Mouse (Mus musculus) embryonic facial prominence, embryonic 13.5 days (tissue): ENCODE data around the gene Ssh2. TPM values are rescaled to one million over a fixed set of nuclear protein-coding genes. Genes with fewer than 3 reads are reported as not detected.

Experiments
- ATAC-seq: fragments of 200-750 bp; cut with Nextera tagmentation; 2 replicates; pipeline ENCODE4 v1.8.0; 2017; ENCODE audit warnings: low read depth; ENCODE audit not compliant: insufficient number of reproducible peaks, insufficient read depth, low FRiP score, low TSS enrichment
- H3K27ac ChIP-seq: fragments of 300-500 bp; sonication (generic); 2 replicates; pipeline ENCODE4 v1.5.1; 2015; ENCODE audit warnings: moderate library complexity, mild to moderate bottlenecking, inconsistent platforms
- H3K27me3 ChIP-seq: fragments of 300-500 bp; sonication (generic); 2 replicates; pipeline ENCODE4 v1.6.1; 2015; ENCODE audit warnings: mild to moderate bottlenecking, inconsistent platforms
- H3K36me3 ChIP-seq: fragments of 300-500 bp; sonication (generic); 2 replicates; pipeline ENCODE4 v1.6.1; 2015; ENCODE audit warnings: mild to moderate bottlenecking, inconsistent platforms
- H3K4me1 ChIP-seq: fragments of 300-500 bp; sonication (generic); 2 replicates; pipeline ENCODE4 v1.6.1; 2015; ENCODE audit warnings: inconsistent platforms
- H3K4me2 ChIP-seq: fragments of 300-500 bp; sonication (generic); 2 replicates; pipeline ENCODE4 v1.6.1; 2015; ENCODE audit warnings: moderate library complexity, mild to moderate bottlenecking, inconsistent platforms
- H3K4me3 ChIP-seq: fragments of 300-500 bp; sonication (generic); 2 replicates; pipeline ENCODE4 v1.5.1; 2015; ENCODE audit warnings: mild to moderate bottlenecking, inconsistent platforms
- H3K9ac ChIP-seq: fragments of 300-500 bp; sonication (generic); 2 replicates; pipeline ENCODE4 v1.6.1; 2015; ENCODE audit warnings: mild to moderate bottlenecking, inconsistent platforms
- H3K9me3 ChIP-seq: fragments of 300-500 bp; sonication (generic); 2 replicates; pipeline ENCODE4 v1.6.1; 2016; ENCODE audit warnings: inconsistent platforms
- WGBS: fragments of 180-500 bp; shearing (Covaris S2); methylation state at CpG from one replicate; pipeline ENCODE4 v1.1.7; 2015; ENCODE audit warnings: mixed read lengths; 5-methylcytosine and 5-hydroxymethylcytosine counted together
- polyA plus RNA-seq: library from polyadenylated mRNA; unstranded; fragments of >200 nt; fragmentation: Nextera tagmentation; extraction: Ambion mirVana; gene quantifications from 2 replicates; pipeline ENCODE4 v1.2.1, GENCODE M21; 2015

Gene Ssh2
- polyA plus RNA-seq, 1 experiment from 2014 or later: 8.5 TPM

DNA sequence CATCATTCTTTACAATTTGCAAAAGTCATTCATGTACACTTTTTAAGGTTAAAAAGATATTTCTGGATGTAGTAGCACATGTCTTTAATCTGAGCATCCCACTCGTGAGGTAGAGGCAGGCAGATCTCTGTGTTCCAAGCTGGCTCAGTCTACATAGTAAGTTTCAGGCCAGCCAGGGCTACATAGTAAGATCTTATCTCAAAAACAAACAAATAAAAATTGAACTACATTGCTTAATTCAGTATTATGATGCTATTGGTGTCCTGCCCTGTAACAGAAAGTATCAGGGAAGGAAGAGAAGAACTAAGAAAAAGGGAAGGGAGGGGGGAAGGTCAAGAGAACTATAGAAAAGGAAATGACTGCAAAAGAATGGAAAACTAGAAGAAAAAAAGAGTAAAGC, 21.3 kb upstream of the Ssh2 start:
- WGBS: 58% methylated on average over 1 of the region's 1 CpGs

DNA sequence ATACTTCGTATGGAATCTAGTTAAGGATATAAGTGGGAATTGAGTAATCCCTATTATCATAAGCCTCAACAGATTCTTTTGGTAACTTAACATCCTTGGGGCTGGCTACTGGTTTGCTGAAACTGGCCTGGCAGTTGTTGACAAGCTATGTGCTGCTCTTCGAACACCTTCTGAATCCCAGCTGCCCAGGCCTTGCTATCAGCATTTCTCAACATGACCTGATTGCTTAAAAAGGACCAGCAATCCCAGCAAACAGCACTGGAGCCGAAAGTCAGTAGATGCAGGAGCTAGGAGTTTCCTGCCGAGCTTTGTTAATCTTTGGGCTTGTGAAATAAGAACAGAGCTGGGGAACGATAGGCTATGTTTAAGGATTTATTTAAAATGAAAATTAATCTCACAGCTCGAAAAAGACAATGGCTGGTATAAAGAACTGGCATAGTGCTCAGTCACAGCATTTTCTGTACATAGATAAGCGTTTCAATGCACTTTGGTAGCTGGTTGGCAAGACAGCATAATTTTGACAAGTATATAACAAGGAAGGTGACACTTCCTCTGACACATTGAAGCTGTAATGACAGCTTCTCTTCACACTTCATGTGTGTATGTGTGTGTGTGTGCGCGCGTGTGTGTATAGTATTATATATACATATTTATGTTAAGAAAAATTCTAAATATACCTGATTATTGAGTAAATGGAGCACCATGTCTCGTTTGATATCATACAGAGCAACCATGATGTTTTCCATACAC, 20.6 kb upstream of the Ssh2 start:
- no peak overlapping the region for H3K4me2 ChIP-seq
- H3K9ac ChIP-seq: no peak overlapping the region
- WGBS: 72% methylated on average over 11 of the region's 11 CpGs
- H3K4me3 ChIP-seq: no peak overlapping the region
- H3K27ac ChIP-seq: no peak overlapping the region
- no peaks in the 10 kb centered on the region for H3K27me3 ChIP-seq
- no peak for ATAC-seq
- H3K4me1 ChIP-seq: peaks cover 5% of the 10 kb centered on the region; the same call in 1 of the 2 replicates
- H3K9me3 ChIP-seq: no peaks in the 10 kb centered on the region
- no peaks in the 10 kb centered on the region for H3K36me3 ChIP-seq

More for the DNA sequence above, 21.3 kb upstream of the Ssh2 start:
- Histone ChIP-seq H3K36me3 (no peaks in the 10 kb centered on the region), H3K4me1 (peaks cover 5% of the 10 kb centered on the region; the same call in 1 of the 2 replicates), H3K27me3 (no peaks in the 10 kb centered on the region), H3K9me3 (no peaks in the 10 kb centered on the region), H3K9ac (no peak overlapping the region), H3K27ac (no peak overlapping the region), H3K4me3 (no peak overlapping the region), H3K4me2 (no peak overlapping the region)
- ATAC-seq: no peak

DNA sequence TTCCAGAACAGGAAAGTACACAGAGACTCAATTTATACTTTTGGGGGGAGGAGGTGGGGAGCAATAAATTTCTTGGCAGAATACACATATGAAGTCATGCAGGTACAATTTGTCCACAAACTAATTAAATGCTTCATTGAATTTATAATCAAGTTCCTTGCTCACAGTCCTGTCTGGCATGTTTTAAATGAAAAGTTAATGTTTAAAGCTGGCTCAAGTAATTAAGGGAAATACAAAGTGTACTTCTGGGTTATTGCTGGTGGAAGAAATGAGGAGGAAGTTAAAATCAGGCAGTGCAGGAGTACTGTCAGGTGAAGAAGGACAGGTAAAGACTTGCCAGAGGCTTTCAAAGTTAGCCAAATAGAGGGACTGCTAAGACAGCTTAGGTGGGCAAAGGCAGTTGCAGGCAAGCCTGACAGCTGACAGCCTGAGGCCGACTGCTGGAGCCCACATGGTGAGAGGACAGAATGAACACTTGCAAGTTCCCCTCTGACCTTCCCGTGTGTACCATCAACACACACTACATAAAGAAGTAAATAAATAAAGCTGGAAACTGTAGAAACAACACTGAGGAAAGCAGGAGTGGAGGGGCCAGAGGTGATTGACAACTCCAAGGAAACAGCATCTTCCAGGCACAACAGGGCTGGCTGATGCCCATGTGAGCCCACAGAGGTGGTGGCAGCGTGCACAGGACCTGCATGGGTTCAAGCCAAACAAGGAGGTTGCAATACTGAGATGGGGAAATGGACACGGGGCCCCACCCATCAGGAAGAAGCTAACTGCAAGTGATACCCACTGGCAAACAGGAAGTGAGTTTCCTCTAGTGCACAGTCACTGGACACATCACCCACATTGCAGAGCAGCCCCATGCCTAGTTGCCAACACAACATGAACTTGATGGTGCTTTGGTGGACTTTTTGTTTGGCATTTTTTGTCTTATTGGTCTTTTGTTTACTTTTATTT, 19.6 kb upstream of the Ssh2 start:
- WGBS: 25% methylated on average over 4 of the region's 4 CpGs
- H3K4me3 ChIP-seq: no peak overlapping the region
- H3K9me3 ChIP-seq: no peaks in the 10 kb centered on the region
- no peaks in the 10 kb centered on the region for H3K27me3 ChIP-seq
- peak overlapping the region; percentile 4; the same call in 1 of the 2 replicates for H3K27ac ChIP-seq
- H3K4me1 ChIP-seq: peaks cover 5% of the 10 kb centered on the region; the same call in 1 of the 2 replicates
- H3K9ac ChIP-seq: no peak overlapping the region
- no peak for ATAC-seq
- H3K36me3 ChIP-seq: no peaks in the 10 kb centered on the region
- H3K4me2 ChIP-seq: no peak overlapping the region

GRCm38 (mm10) chr11:77199636-77200035, 16.5 kb upstream of the Ssh2 start:
- no peak for ATAC-seq
- H3K9ac ChIP-seq: no peak overlapping the region
- no peaks in the 10 kb centered on the region for H3K36me3 ChIP-seq
- WGBS: 42% methylated on average over 4 of the region's 4 CpGs
- H3K4me3 ChIP-seq: no peak overlapping the region
- no peaks in the 10 kb centered on the region for H3K27me3 ChIP-seq
- H3K27ac ChIP-seq: no peak overlapping the region
- H3K4me1 ChIP-seq: peaks cover 5% of the 10 kb centered on the region; the same call in 1 of the 2 replicates
- H3K9me3 ChIP-seq: no peaks in the 10 kb centered on the region
- H3K4me2 ChIP-seq: no peak overlapping the region

DNA sequence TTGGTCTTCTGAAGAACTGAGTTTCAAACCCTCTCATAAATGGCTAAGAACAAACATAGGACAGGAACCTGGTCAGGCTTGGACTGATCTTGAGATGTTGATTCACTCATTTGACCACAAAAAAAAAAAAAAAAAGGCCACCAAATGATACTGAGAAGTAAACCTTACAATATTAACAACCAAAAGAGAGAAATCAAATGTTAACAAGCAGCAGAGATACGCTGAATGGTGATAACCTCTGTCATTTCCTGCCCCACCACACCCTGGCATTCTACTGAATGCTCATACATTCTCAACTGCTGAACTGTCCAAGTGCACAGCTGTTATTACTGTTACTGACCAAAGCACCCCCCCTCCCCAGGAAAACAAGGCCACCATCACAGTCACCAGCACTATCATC, 15.4 kb upstream of the Ssh2 start:
- H3K9ac ChIP-seq: no peak overlapping the region
- no peak overlapping the region for H3K27ac ChIP-seq
- no peak overlapping the region for H3K4me2 ChIP-seq
- H3K27me3 ChIP-seq: no peaks in the 10 kb centered on the region
- WGBS: 88% methylated on average over 1 of the region's 1 CpGs
- no peaks in the 10 kb centered on the region for H3K9me3 ChIP-seq
- H3K4me1 ChIP-seq: peaks cover 5% of the 10 kb centered on the region; the same call in 1 of the 2 replicates
- no peak overlapping the region for H3K4me3 ChIP-seq
- no peak for ATAC-seq
- H3K36me3 ChIP-seq: no peaks in the 10 kb centered on the region

GRCm38 (mm10) chr11:77214142-77214692, 1.9 kb upstream of the Ssh2 start:
- H3K4me3 ChIP-seq: no peak overlapping the region
- H3K9me3 ChIP-seq: no peaks in the 10 kb centered on the region
- 95% methylated on average over 1 of the region's 1 CpGs for WGBS
- no peaks in the 10 kb centered on the region for H3K36me3 ChIP-seq
- no peaks in the 10 kb centered on the region for H3K27me3 ChIP-seq
- H3K27ac ChIP-seq: no peak overlapping the region
- ATAC-seq: no peak
- peaks cover 14% of the 10 kb centered on the region for H3K4me1 ChIP-seq
- no peak overlapping the region for H3K9ac ChIP-seq
- H3K4me2 ChIP-seq: no peak overlapping the region

GRCm38 (mm10) chr11:77214755-77215154, 1.3 kb upstream of the Ssh2 start:
- Histone ChIP-seq H3K4me1 (peaks cover 14% of the 10 kb centered on the region), H3K4me2 (peak overlapping the region; percentile 72), H3K9ac (no peak overlapping the region), H3K9me3 (no peaks in the 10 kb centered on the region), H3K27me3 (no peaks in the 10 kb centered on the region), H3K27ac (no peak overlapping the region), H3K4me3 (no peak overlapping the region), H3K36me3 (no peaks in the 10 kb centered on the region)
- WGBS: 3% methylated on average over 1 of the region's 1 CpGs
- peak; percentile 78; the same call in 1 of the 2 replicates for ATAC-seq

DNA sequence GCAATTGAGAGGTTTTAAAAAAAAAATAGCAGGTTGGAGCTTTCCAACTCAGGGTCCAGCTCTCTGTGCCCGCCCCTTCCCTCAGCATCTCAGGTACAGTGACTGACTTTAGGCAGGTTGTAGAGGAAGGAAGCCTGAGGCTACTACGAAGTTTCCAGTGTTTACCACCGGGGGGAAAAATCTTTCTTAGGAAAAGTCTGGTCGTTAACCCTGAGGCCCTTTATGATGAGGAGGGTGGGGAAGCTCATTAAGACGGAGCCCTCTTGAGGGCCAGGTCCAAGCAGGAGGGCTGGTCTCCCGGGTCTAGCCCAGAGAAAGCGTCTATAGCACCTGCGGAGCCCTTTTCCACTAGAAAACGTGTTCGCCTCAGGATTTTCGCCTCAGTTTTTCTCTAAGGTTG, 604 bp upstream of the Ssh2 start:
- Histone ChIP-seq H3K36me3 (no peaks in the 10 kb centered on the region), H3K9ac (peak overlapping the region; percentile 84), H3K4me2 (peak overlapping the region; percentile 72), H3K9me3 (no peaks in the 10 kb centered on the region), H3K27ac (peak overlapping the region; percentile 88), H3K4me3 (peak overlapping the region; percentile 84), H3K27me3 (no peaks in the 10 kb centered on the region), H3K4me1 (peaks cover 14% of the 10 kb centered on the region)
- no peak for ATAC-seq
- 0% methylated on average over 11 of the region's 11 CpGs for WGBS

- no peaks in the 10 kb centered on the region for H3K27me3 ChIP-seq
- WGBS: 0% methylated on average over 11 of the region's 11 CpGs
- peak overlapping the region; percentile 84 for H3K9ac ChIP-seq
- H3K27ac ChIP-seq: peak overlapping the region; percentile 88
- H3K4me1 ChIP-seq: peaks cover 14% of the 10 kb centered on the region
- no peak for ATAC-seq
- peak overlapping the region; percentile 84 for H3K4me3 ChIP-seq
- peak overlapping the region; percentile 72 for H3K4me2 ChIP-seq
- H3K36me3 ChIP-seq: no peaks in the 10 kb centered on the region
- H3K9me3 ChIP-seq: no peaks in the 10 kb centered on the region
Observed at GRCm38 (mm10) chr11:77216761-77217130, 659 bp downstream of the Ssh2 start.

DNA sequence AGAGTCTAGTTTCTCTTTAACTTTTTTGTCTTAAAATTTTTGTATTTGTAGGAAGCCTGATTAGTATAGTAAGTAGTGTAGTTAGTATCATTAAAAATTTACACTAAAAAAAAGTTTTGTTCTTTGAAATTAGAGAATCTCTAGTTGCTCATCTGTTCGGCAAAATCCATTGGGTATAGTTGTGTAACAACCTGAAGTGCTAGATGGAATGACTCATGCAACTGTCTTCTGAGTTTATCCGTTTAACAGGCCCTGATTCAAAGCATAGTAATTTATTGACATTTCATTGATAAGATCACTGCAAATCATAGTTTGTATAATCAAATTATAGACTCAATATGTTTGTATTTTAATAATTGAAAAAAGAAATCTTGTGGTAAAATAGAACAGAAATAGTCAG, 14.7 kb downstream of the Ssh2 start:
- Histone ChIP-seq H3K4me2 (no peak overlapping the region), H3K9me3 (no peaks in the 10 kb centered on the region), H3K4me3 (no peak overlapping the region), H3K9ac (no peak overlapping the region), H3K27ac (no peak overlapping the region), H3K36me3 (no peaks in the 10 kb centered on the region), H3K4me1 (no peaks in the 10 kb centered on the region), H3K27me3 (no peaks in the 10 kb centered on the region)
- ATAC-seq: no peak
- 75% methylated on average over 2 of the region's 2 CpGs for WGBS

GRCm38 (mm10) chr11:77231514-77231913, 15.4 kb downstream of the Ssh2 start:
- no peak overlapping the region for H3K9ac ChIP-seq
- H3K4me3 ChIP-seq: no peak overlapping the region
- H3K4me1 ChIP-seq: no peaks in the 10 kb centered on the region
- WGBS: 95% methylated on average over 2 of the region's 2 CpGs
- H3K36me3 ChIP-seq: no peaks in the 10 kb centered on the region
- no peaks in the 10 kb centered on the region for H3K9me3 ChIP-seq
- no peak overlapping the region for H3K27ac ChIP-seq
- no peak overlapping the region for H3K4me2 ChIP-seq
- no peak for ATAC-seq
- H3K27me3 ChIP-seq: no peaks in the 10 kb centered on the region
